Mouse (Mus musculus) liver, embryonic 13.5 days (tissue): ENCODE data around the gene Ankar. TPM values are rescaled to one million over a fixed set of nuclear protein-coding genes. Genes with fewer than 3 reads are reported as not detected.

Source experiments
- ATAC-seq: fragments of 200-750 bp; cut with Nextera tagmentation; 2 replicates; pipeline ENCODE4 v1.8.0; 2017; ENCODE audit warnings: low read depth, mild to moderate bottlenecking, moderate number of reproducible peaks, moderate library complexity
- DNase-seq: peaks from one replicate; pipeline ENCODE4 v3.0.0; 2022
- H3K27ac ChIP-seq: fragments of 300-500 bp; sonication (generic); 2 replicates; pipeline ENCODE4 v1.5.1; 2015; ENCODE audit warnings: moderate library complexity, mild to moderate bottlenecking, inconsistent platforms
- H3K27me3 ChIP-seq: fragments of 300-500 bp; sonication (generic); 2 replicates; pipeline ENCODE4 v1.6.1; 2015; ENCODE audit warnings: mild to moderate bottlenecking, inconsistent platforms
- H3K36me3 ChIP-seq: fragments of 300-500 bp; sonication (generic); 2 replicates; pipeline ENCODE4 v1.6.1; 2015; ENCODE audit warnings: mild to moderate bottlenecking, inconsistent platforms
- H3K4me1 ChIP-seq: fragments of 300-500 bp; sonication (generic); replicated peaks from 2 replicates; pipeline ENCODE4 v1.6.1; 2015; ENCODE audit warnings: inconsistent platforms
- H3K4me2 ChIP-seq: fragments of 300-500 bp; sonication (generic); 2 replicates; pipeline ENCODE4 v1.6.1; 2015; ENCODE audit warnings: inconsistent platforms, mild to moderate bottlenecking, moderate library complexity
- H3K4me3 ChIP-seq: fragments of 300-500 bp; sonication (generic); replicated peaks from 2 replicates; pipeline ENCODE4 v1.5.1; 2015; ENCODE audit warnings: mild to moderate bottlenecking, inconsistent platforms
- H3K9ac ChIP-seq: fragments of 300-500 bp; sonication (generic); 2 replicates; pipeline ENCODE4 v1.6.1; 2015; ENCODE audit warnings: mild to moderate bottlenecking, inconsistent platforms
- H3K9me3 ChIP-seq: fragments of 300-500 bp; sonication (generic); replicated peaks from 2 replicates; pipeline ENCODE4 v1.6.1; 2016; ENCODE audit warnings: inconsistent platforms
- WGBS: fragments of 180-500 bp; shearing (Covaris S2); methylation state at CpG from one replicate; pipeline ENCODE4 v1.1.7; 2015; ENCODE audit not compliant: insufficient replicate concordance; 5-methylcytosine and 5-hydroxymethylcytosine counted together
- polyA plus RNA-seq: library from polyadenylated mRNA; unstranded; fragments of >200 nt; fragmentation: Nextera tagmentation; extraction: Ambion mirVana; gene quantifications from 2 replicates; pipeline ENCODE4 v1.2.1, GENCODE M21; 2015

Gene Ankar
- polyA plus RNA-seq, 1 experiment from 2014 or later = not detected

GRCm38 (mm10) chr1:72710753-72711653, 10.6 kb upstream of the Ankar start, which contains the start of gene Rpl37a:
TSS of gene Rpl37a (plus strand) at chr1:72711290.
- DNase-seq = peak; percentile 89
- peak within 1 kb of the TSS; percentile 83 for H3K4me3 ChIP-seq
- H3K4me1 ChIP-seq = peaks cover 31% of the 10 kb centered on the region
- H3K27ac ChIP-seq = peak within 1 kb of the TSS; percentile 91
- WGBS = 2% methylated on average over 68 of the region's 68 CpGs
- peak; percentile 83 for ATAC-seq
- no peaks in the 10 kb centered on the region for H3K9me3 ChIP-seq
- peaks cover 35% of the 10 kb centered on the region for H3K36me3 ChIP-seq
- H3K4me2 ChIP-seq = peak within 1 kb of the TSS; percentile 69
- no peaks in the 10 kb centered on the region for H3K27me3 ChIP-seq
- H3K9ac ChIP-seq = peak within 1 kb of the TSS; percentile 92

DNA sequence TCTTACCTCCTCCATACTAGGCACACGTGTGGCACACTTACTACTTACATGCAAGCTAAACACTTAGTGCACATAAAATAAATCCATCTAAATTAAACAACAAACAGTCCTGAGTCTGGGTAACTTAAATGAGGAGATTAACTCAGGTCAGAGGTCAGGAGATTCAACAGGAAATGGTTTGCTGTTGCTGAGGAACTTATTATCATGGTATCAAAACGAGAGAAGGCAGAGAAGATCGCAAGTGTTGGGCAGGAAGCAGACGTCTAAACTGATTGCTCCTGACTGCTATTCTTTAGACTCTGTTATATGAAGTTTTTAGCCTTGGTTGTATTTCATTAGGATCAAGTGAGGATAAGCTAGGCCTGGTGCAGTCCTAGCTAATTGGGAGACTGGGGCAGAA, 7.1 kb upstream of the Ankar start:
- peaks cover under 1% of the 10 kb centered on the region for H3K36me3 ChIP-seq
- WGBS = 25% methylated on average over 4 of the region's 4 CpGs
- no peak overlapping the region for H3K4me3 ChIP-seq
- no peaks in the 10 kb centered on the region for H3K27me3 ChIP-seq
- H3K4me2 ChIP-seq = no peak overlapping the region
- H3K9ac ChIP-seq = no peak overlapping the region
- no peaks in the 10 kb centered on the region for H3K9me3 ChIP-seq
- peaks cover 11% of the 10 kb centered on the region for H3K4me1 ChIP-seq
- no peak overlapping the region for H3K27ac ChIP-seq
- no peak for ATAC-seq
- no peak for DNase-seq

DNA sequence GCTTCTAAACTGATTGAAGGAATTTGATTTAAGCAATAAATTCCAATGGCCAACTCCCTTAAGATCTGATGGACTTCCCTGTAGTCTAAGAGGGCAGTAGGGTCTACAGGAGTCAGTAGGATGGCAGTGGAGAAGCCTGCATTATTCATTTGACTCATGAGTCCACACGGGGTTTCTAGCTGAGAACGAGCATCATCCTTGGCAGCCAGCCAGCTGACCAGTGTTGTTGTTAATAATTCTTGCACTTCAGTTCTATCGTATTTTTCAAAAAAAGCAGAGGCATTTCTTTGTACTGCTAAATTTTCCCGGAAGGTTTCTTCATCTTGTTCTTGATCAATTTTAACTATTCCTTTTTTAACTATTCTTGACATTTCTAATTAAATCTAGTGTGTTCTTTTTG, 1.7 kb downstream of the Ankar start:
- WGBS = 62% methylated on average over 4 of the region's 4 CpGs
- ATAC-seq (no peak), DNase-seq (no peak)
- Histone ChIP-seq H3K27ac (no peak overlapping the region), H3K4me1 (no peaks in the 10 kb centered on the region), H3K4me2 (no peak overlapping the region), H3K4me3 (no peak overlapping the region), H3K9me3 (no peaks in the 10 kb centered on the region), H3K36me3 (no peaks in the 10 kb centered on the region), H3K9ac (no peak overlapping the region), H3K27me3 (no peaks in the 10 kb centered on the region)

DNA sequence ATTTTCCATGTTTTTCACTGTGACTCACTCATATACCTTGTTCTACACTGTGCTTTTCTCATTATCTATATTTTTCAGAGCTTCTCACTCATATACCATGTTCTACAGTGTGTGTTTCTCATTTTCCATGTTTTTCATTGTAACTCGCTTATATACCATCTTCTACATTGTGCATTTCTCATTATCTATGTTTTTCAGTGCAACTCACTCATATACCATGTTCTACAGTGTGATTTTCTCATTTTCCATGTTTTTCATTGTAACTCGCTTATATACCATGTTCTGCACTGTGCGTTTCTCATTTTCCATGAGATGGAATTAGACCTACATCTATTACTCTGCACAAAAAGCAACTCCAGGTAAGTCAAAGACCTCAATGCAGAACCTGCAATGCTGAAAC, 4.1 kb downstream of the Ankar start:
- Histone ChIP-seq H3K36me3 (no peaks in the 10 kb centered on the region), H3K4me3 (no peak overlapping the region), H3K27me3 (no peaks in the 10 kb centered on the region), H3K27ac (no peak overlapping the region), H3K4me2 (no peak overlapping the region), H3K9me3 (no peaks in the 10 kb centered on the region), H3K9ac (no peak overlapping the region), H3K4me1 (no peaks in the 10 kb centered on the region)
- 41% methylated on average over 3 of the region's 3 CpGs for WGBS
- DNase-seq = no peak
- no peak for ATAC-seq

- DNase-seq (no peak), ATAC-seq (no peak)
- H3K4me1 ChIP-seq = no peaks in the 10 kb centered on the region
- H3K27ac ChIP-seq = no peak overlapping the region
- 59% methylated on average over 3 of the region's 3 CpGs for WGBS
- H3K9ac ChIP-seq = no peak overlapping the region
- H3K4me3 ChIP-seq = no peak overlapping the region
- H3K36me3 ChIP-seq = no peaks in the 10 kb centered on the region
- H3K27me3 ChIP-seq = no peaks in the 10 kb centered on the region
- no peak overlapping the region for H3K4me2 ChIP-seq
- H3K9me3 ChIP-seq = no peaks in the 10 kb centered on the region
Measured at GRCm38 (mm10) chr1:72673070-72673469, 27.3 kb downstream of the Ankar start.

- DNase-seq (peak; percentile 35), ATAC-seq (no peak)
- H3K27ac ChIP-seq = no peak overlapping the region
- no peaks in the 10 kb centered on the region for H3K9me3 ChIP-seq
- peak overlapping the region; percentile 49 for H3K4me2 ChIP-seq
- 0 out of 2 replicates have a peak, but pooled peaks cover 4% of the 10 kb centered on the region for H3K4me1 ChIP-seq
- H3K27me3 ChIP-seq = no peaks in the 10 kb centered on the region
- H3K36me3 ChIP-seq = no peaks in the 10 kb centered on the region
- 35% methylated on average over 49 of the region's 49 CpGs for WGBS
- H3K4me3 ChIP-seq = peak overlapping the region; percentile 31
- H3K9ac ChIP-seq = no peak overlapping the region
Measured at GRCm38 (mm10) chr1:72640658-72641410, 59.5 kb downstream of the Ankar start.

DNA sequence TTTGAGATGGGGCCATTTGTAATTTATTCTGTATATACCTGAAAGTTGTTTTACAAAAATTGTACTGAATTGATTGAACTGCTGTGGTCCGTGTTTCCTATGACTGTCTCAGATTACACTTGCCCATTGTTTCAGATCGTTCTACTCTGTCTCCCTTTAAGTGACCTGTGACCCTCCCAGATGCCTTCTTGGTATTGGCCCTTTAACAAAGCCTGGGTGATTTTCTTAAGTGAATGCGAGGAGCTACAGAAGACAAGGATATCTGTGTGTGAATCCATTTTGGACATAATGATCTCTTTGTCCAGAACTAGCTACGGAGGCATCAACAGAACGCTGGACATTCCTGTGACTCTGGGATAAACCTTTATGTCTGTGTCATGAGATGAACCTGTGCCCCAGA, 65.2 kb downstream of the Ankar start:
- no peak overlapping the region for H3K4me3 ChIP-seq
- no peaks in the 10 kb centered on the region for H3K27me3 ChIP-seq
- no peak overlapping the region for H3K4me2 ChIP-seq
- ATAC-seq (no peak), DNase-seq (no peak)
- WGBS = 63% methylated on average over 5 of the region's 5 CpGs
- no peaks in the 10 kb centered on the region for H3K4me1 ChIP-seq
- H3K36me3 ChIP-seq = peaks cover 25% of the 10 kb centered on the region
- H3K9ac ChIP-seq = no peak overlapping the region
- H3K27ac ChIP-seq = no peak overlapping the region
- no peaks in the 10 kb centered on the region for H3K9me3 ChIP-seq

GRCm38 (mm10) chr1:72612172-72612571, 88.2 kb downstream of the Ankar start:
- ATAC-seq = no peak
- no peaks in the 10 kb centered on the region for H3K4me1 ChIP-seq
- H3K36me3 ChIP-seq = peaks cover 57% of the 10 kb centered on the region
- no peak for DNase-seq
- no peak overlapping the region for H3K9ac ChIP-seq
- no peak overlapping the region for H3K4me3 ChIP-seq
- 75% methylated on average over 6 of the region's 6 CpGs for WGBS
- no peak overlapping the region for H3K27ac ChIP-seq
- no peaks in the 10 kb centered on the region for H3K27me3 ChIP-seq
- no peak overlapping the region for H3K4me2 ChIP-seq
- no peaks in the 10 kb centered on the region for H3K9me3 ChIP-seq

- Histone ChIP-seq H3K36me3 (peaks cover 56% of the 10 kb centered on the region), H3K27me3 (no peaks in the 10 kb centered on the region), H3K9me3 (no peaks in the 10 kb centered on the region), H3K4me1 (no peaks in the 10 kb centered on the region), H3K9ac (no peak overlapping the region), H3K27ac (no peak overlapping the region), H3K4me3 (no peak overlapping the region), H3K4me2 (no peak overlapping the region)
- DNase-seq (no peak), ATAC-seq (no peak)
- 83% methylated on average over 23 of the region's 23 CpGs for WGBS
Measured at GRCm38 (mm10) chr1:72609887-72610877, 90.2 kb downstream of the Ankar start.

GRCm38 (mm10) chr1:72609129-72609528, 91.2 kb downstream of the Ankar start:
- WGBS = 74% methylated on average over 10 of the region's 10 CpGs
- DNase-seq = no peak
- H3K4me3 ChIP-seq = no peak overlapping the region
- H3K4me1 ChIP-seq = no peaks in the 10 kb centered on the region
- no peak overlapping the region for H3K9ac ChIP-seq
- H3K27me3 ChIP-seq = no peaks in the 10 kb centered on the region
- no peak for ATAC-seq
- H3K27ac ChIP-seq = no peak overlapping the region
- no peaks in the 10 kb centered on the region for H3K9me3 ChIP-seq
- H3K4me2 ChIP-seq = no peak overlapping the region
- H3K36me3 ChIP-seq = peaks cover 46% of the 10 kb centered on the region
